Mouse (Mus musculus) limb, embryonic 14.5 days (tissue): ENCODE measurements around the gene Tdp1. TPM values are rescaled to one million over a fixed set of nuclear protein-coding genes. Genes with fewer than 3 reads are reported as not detected.
A peak's percentile ranks its signal among the peaks of the same experiment; 100 is the strongest.

ENCODE experiments used
- ATAC-seq: fragments of 200-750 bp; cut with Nextera tagmentation; 2 replicates; pipeline ENCODE4 v1.8.0; 2017; ENCODE audit warnings: low read depth, moderate number of reproducible peaks, moderate TSS enrichment; ENCODE audit not compliant: low FRiP score
- DNase-seq: peaks from one replicate; pipeline ENCODE4 v3.0.0-alpha.2; 2015; ENCODE audit warnings: low spot score
- H3K27ac ChIP-seq: fragments of 300-500 bp; sonication (generic); replicated peaks from 2 replicates; pipeline ENCODE4 v1.5.1; 2014; ENCODE audit warnings: low read depth, mild to moderate bottlenecking, low read length, moderate library complexity, mixed read lengths
- H3K27me3 ChIP-seq: fragments of 300-500 bp; sonication (generic); 2 replicates; pipeline ENCODE4 v1.6.1; 2014; ENCODE audit warnings: low read length, mixed read lengths; ENCODE audit not compliant: control insufficient read depth, insufficient read depth
- H3K36me3 ChIP-seq: fragments of 300-500 bp; sonication (generic); 2 replicates; pipeline ENCODE4 v1.6.1; 2014; ENCODE audit warnings: mild to moderate bottlenecking, low read length, moderate library complexity, mixed read lengths; ENCODE audit not compliant: control insufficient read depth, insufficient read depth
- H3K4me1 ChIP-seq: fragments of 300-500 bp; sonication (generic); 2 replicates; pipeline ENCODE4 v1.6.1; 2014; ENCODE audit warnings: antibody characterized with exemption, low read length, mixed read lengths; ENCODE audit not compliant: control insufficient read depth, insufficient read depth
- H3K4me2 ChIP-seq: fragments of 300-500 bp; sonication (generic); replicated peaks from 2 replicates; pipeline ENCODE4 v1.6.1; 2014; ENCODE audit warnings: low read depth, mild to moderate bottlenecking, low read length, moderate library complexity; ENCODE audit not compliant: severe bottlenecking
- H3K4me3 ChIP-seq: fragments of 300-500 bp; sonication (generic); replicated peaks from 2 replicates; pipeline ENCODE4 v1.5.1; 2014; ENCODE audit warnings: low read length
- H3K9ac ChIP-seq: fragments of 300-500 bp; sonication (generic); 2 replicates; pipeline ENCODE4 v1.6.1; 2014; ENCODE audit warnings: mild to moderate bottlenecking, low read depth, low read length, moderate library complexity; ENCODE audit not compliant: severe bottlenecking
- H3K9me3 ChIP-seq: fragments of 300-500 bp; sonication (generic); 2 replicates; pipeline ENCODE4 v1.6.1; 2016; ENCODE audit warnings: low read length; ENCODE audit not compliant: control insufficient read depth
- POLR2A ChIP-seq: fragments of 200-500 bp; IDR thresholded peaks from 2 replicates; pipeline ENCODE4 v1.8.0; 2012; ENCODE audit warnings: inconsistent platforms, mild to moderate bottlenecking, moderate library complexity, borderline replicate concordance; ENCODE audit not compliant: insufficient read depth, insufficient read length; ENCODE audit errors: extremely low read depth
- WGBS: fragments of 180-500 bp; shearing (Covaris S2); extraction: QIAGEN DNeasy Blood & Tissue Kit; methylation state at CpG from one replicate; pipeline ENCODE4 v1.1.7; 2014; 5-methylcytosine and 5-hydroxymethylcytosine counted together
- polyA plus RNA-seq, 2 experiments: library from polyadenylated mRNA; depleted of rRNA in 1 of 2; stranded (reverse) in 1 of 2; unstranded in 1 of 2; fragments of >200 nt; fragmentation: Nextera tagmentation in 1 of 2; extraction: Ambion mirVana in 1 of 2; gene quantifications; 2 replicates each; pipeline versions ENCODE4 v1.2.1 to v1.2.3; 2012 to 2014

The Tdp1 gene
- polyA plus RNA-seq, 2 experiments: 42.1 to 47.8 TPM

GRCm38 (mm10) chr12:99958068-99959060 is 74.0 kb downstream of the Tdp1 start:
- Histone ChIP-seq H3K4me1 (no peaks in the 10 kb centered on the region), H3K36me3 (peaks cover 10% of the 10 kb centered on the region; the same call in 1 of the 2 replicates), H3K9me3 (no peaks in the 10 kb centered on the region), H3K4me2 (no peak overlapping the region), H3K27ac (no peak overlapping the region), H3K9ac (no peak overlapping the region), H3K27me3 (peaks cover 5% of the 10 kb centered on the region; the same call in 1 of the 2 replicates), H3K4me3 (no peak overlapping the region)
- WGBS: 60% methylated on average over 9 of the region's 9 CpGs
- TF ChIP-seq POLR2A: no peak
- ATAC-seq (no peak), DNase-seq (no peak)

- Histone ChIP-seq H3K4me2 (no peak overlapping the region), H3K4me1 (peaks cover 2% of the 10 kb centered on the region; the same call in 1 of the 2 replicates), H3K4me3 (no peak overlapping the region), H3K36me3 (peaks cover 10% of the 10 kb centered on the region; the same call in 1 of the 2 replicates), H3K27me3 (peaks cover 15% of the 10 kb centered on the region), H3K9me3 (no peaks in the 10 kb centered on the region), H3K27ac (no peak overlapping the region), H3K9ac (no peak overlapping the region)
- TF ChIP-seq POLR2A: no peak
- no peak for ATAC-seq
- DNase-seq: no peak
Observed at GRCm38 (mm10) chr12:99959291-99959690, 75.0 kb downstream of the Tdp1 start.

GRCm38 (mm10) chr12:99959930-99960329 is 75.6 kb downstream of the Tdp1 start:
- Histone ChIP-seq H3K27ac (no peak overlapping the region), H3K4me2 (no peak overlapping the region), H3K4me3 (no peak overlapping the region), H3K27me3 (peaks cover 21% of the 10 kb centered on the region), H3K4me1 (peaks cover 3% of the 10 kb centered on the region; the same call in 1 of the 2 replicates), H3K9ac (no peak overlapping the region), H3K9me3 (no peaks in the 10 kb centered on the region), H3K36me3 (peaks cover 10% of the 10 kb centered on the region; the same call in 1 of the 2 replicates)
- TF ChIP-seq POLR2A: no peak
- ATAC-seq (no peak), DNase-seq (no peak)
- 31% methylated on average over 10 of the region's 10 CpGs for WGBS

GRCm38 (mm10) chr12:99960675-99961074 is 76.4 kb downstream of the Tdp1 start:
- ATAC-seq (no peak), DNase-seq (no peak)
- Histone ChIP-seq H3K9me3 (no peaks in the 10 kb centered on the region), H3K27me3 (peaks cover 28% of the 10 kb centered on the region), H3K36me3 (0 out of 2 replicates have a peak, but pooled peaks cover 4% of the 10 kb centered on the region), H3K4me3 (no peak overlapping the region), H3K4me2 (no peak overlapping the region), H3K4me1 (peaks cover 4% of the 10 kb centered on the region; the same call in 1 of the 2 replicates), H3K27ac (no peak overlapping the region), H3K9ac (no peak overlapping the region)
- whole genome bisulfite sequencing: 91% methylated on average over 7 of the region's 7 CpGs
- TF ChIP-seq POLR2A: no peak

- peaks cover 11% of the 10 kb centered on the region; the same call in 1 of the 2 replicates for H3K4me1 ChIP-seq
- peak; percentile 51; the same call in 1 of the 2 replicates for ATAC-seq
Observed at GRCm38 (mm10) chr12:99964301-99965202, 80.2 kb downstream of the Tdp1 start, which contains the start of gene Kcnk13. Gene Kcnk13 (plus strand): TSS chr12:99964499.

More at GRCm38 (mm10) chr12:99964301-99965202, 80.2 kb downstream of the Tdp1 start, which contains the start of gene Kcnk13:
- WGBS: under 1% methylated on average over 39 of the region's 39 CpGs
- Histone ChIP-seq H3K36me3 (no peaks in the 10 kb centered on the region), H3K9ac (peak within 1 kb of the TSS; percentile 46), H3K4me2 (peak within 1 kb of the TSS; percentile 93), H3K4me3 (peak within 1 kb of the TSS; percentile 49), H3K9me3 (no peaks in the 10 kb centered on the region), H3K27ac (no peak within 1 kb of the TSS), H3K27me3 (peaks cover 55% of the 10 kb centered on the region)
- DNase-seq: peak; percentile 61
- TF ChIP-seq POLR2A: no peak
